Mouse (Mus musculus) R1 (cell line): Measurements from ENCODE around the gene Adamtsl5.

Experiments used
- DNase-seq: peaks from one replicate; pipeline ENCODE4 v3.0.0-alpha.2; 2018; ENCODE audit warnings: low read depth, low spot score

Gene Adamtsl5

DNA sequence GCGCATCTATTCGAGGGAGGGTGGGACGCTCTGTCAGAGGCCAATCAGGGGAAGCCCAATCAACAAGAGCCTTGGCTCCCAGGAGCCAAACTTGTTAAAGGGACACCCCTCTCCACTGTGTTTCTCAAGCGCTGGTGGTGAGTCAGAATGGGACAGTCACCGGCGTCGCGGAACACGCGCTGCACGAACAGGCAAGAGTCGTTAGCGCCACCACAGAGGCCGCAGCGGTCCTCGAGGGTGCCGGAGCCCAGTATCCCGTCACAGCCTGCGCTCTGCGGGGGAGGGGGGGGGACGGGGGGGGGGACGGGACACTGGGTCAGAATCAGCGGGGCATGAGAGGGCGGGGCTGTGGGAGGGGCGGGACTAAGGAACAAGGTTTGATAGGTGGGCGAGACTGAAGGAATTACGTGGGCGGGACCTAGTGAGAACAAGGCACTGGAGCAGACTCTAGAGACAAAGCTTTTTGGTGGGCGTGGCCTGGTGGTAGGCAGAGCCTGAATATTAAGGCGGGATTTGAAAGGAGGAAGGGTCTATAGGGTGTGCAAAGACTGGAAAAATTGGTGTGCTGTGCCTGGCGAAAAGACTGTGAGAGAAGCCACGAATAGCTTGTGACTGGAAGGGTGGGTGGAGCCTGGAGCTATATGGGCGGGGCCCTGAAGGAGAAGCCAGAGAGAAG, 5.3 kb downstream of the Adamtsl5 start:
- peak; percentile 98 for DNase-seq

- DNase-seq = no peak
These were observed 5.9 kb downstream of the Adamtsl5 start for GRCm38 (mm10) chr10:80342305-80342748.

DNA sequence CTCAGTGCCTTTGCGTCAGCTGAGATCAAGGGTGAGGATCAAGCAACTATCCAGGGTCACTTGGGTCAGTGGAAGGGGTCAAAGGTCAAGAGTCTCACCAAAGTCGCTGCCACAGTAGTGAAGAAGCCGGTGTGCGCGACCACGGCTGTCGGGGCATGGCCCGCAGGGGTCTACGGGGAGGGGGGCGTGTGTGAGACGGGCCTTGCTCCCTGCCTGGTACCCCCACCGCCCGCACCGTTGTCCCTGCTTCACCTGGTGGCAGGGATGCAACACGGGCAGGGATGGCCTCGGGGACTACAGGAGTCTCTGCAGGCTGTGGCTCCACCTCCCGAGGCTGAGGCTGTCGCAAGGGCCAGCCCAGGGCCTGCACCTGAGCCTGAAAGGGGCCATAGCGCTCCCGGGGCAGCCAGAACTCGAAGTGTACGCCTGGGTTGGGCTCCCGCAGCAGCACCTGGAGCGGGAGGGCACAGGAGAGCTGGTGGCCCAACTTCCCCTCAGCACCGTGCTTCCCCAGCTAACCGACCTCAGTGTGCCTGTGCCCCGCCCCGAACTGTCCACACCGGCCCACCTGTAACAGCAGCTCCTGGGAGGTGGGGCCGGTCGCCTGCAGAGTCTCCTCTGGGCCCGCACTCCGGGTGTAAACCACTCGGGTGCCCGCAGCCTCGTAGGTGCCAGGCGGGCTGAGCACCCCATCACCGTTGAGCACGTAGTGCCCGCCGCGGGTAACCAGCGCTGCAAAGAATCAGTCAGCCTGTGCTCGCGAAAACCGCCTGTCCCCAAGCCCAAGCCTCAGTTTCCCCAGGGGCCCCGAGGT, 6.5 kb downstream of the Adamtsl5 start:
- no peak for DNase-seq

DNA sequence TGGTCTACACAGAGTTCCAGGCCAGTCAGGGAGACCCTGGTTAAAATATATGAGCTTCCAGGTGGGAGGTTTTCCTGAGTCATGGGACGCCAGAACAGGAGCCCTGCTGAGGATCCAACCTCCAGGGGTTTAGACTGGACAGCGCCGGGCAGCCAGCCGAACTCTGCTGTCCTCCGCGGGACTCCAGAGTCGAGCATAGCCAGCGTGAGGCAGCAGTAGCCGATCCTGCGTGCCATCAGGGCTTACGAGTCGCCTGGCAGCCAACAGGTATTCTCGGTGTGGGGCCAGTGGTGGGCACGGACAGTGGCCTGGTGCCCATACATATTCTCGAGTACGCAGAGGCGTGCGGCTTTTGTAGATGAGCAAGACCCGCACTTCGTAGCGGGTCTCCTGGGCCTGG, 7.2 kb downstream of the Adamtsl5 start:
- no peak for DNase-seq

- peak; percentile 92 for DNase-seq
These were observed 8.1 kb downstream of the Adamtsl5 start for GRCm38 (mm10) chr10:80339941-80340750.

DNA sequence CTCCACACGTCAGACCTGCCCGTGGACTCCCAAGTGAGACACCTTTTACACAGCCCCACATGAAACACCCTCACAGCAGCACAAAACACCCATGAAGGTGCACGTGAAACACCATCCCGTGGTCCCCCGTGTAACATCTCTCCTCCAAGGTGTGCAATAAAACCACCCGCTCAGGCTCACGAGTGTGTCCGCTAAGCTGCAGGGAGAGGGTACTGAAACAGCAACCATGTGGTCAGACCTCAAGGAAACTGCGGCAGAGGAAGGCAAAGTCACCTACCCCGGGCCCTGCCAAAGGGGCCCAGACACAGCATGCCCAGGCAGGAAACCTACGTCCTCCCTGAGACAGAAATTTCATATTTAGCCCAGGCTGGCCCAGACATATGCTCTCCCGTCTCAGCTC, 11.9 kb downstream of the Adamtsl5 start:
- DNase-seq = no peak

- DNase-seq = no peak
These were observed 15.7 kb downstream of the Adamtsl5 start for GRCm38 (mm10) chr10:80332525-80332989.

DNA sequence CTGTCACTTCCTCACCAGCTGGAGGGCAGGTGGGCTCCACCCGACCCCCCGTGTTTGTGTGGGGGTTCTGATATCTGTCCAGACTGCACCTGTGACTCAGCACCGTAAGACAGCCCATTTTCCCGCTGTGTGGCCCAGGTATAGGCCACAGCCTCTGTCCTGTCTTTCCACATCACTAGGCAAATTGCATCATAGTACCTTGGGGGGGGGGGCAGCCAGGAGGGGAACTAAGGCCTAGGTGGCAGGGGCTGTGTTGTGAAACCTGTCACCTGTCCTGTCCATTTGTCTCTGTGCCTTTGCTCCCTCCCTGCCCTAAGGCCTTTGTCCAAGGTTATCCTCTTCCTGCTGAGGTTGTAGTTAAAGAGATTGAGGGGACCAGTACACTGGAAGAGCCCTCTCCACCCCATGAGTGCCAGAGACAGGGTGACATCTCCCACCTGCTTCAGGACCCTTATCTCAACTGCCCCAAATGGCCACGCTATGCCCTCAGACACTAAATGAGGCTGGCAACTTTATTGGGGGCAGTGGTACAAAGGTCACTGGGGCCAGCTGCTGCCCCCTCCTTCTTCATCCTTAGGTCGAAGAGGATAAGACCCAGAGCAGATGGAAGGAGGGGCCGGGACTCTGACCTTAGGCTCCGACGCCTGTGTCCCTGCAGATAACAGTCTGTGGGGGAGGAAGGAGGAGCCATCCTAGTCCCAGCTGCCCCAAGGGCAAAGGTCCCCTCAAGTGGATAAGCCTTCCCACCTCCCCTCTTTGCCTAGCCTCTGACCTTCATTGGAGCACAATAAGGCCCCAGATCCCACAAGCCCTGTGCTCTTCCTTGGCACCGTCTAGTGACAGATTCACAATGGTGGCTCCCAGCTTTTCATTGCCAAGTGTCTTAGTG, 16.3 kb downstream of the Adamtsl5 start:
- no peak for DNase-seq

GRCm38 (mm10) chr10:80330888-80331287, 17.3 kb downstream of the Adamtsl5 start:
- no peak for DNase-seq

- DNase-seq = no peak
These were observed 18.1 kb downstream of the Adamtsl5 start for GRCm38 (mm10) chr10:80330084-80330483.

GRCm38 (mm10) chr10:80329273-80330081, 18.7 kb downstream of the Adamtsl5 start, which contains the start of the genes Pcsk4 and Reep6:
Pcsk4 (minus strand) TSS chr10:80329498.
Reep6 (plus strand) TSS chr10:80329953.
- DNase-seq = peak; percentile 100

DNA sequence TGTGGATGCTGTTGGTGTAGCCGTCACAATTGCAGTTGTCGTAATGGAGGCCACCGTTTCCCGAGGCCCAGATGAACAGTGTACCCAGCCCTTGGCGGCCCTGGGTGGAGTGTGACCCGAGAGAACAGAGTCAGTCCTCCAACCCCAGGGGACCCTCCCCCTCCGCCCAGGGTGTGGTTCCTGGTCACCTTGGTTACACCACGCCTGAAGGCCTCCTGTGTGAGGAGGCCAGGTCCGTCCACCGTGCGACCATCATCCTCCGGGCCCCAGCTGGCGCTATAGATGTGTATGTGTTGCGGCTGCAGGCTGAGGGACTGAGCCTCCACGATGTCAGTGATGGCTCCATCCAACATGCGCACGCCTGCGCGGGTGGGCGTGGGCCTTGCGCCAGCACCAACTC, 23.2 kb downstream of the Adamtsl5 start:
- DNase-seq = no peak

- no peak for DNase-seq
These were observed 23.8 kb downstream of the Adamtsl5 start for GRCm38 (mm10) chr10:80324120-80325037.

- peak; percentile 66 for DNase-seq
These were observed 24.7 kb downstream of the Adamtsl5 start for GRCm38 (mm10) chr10:80323261-80324119.

DNA sequence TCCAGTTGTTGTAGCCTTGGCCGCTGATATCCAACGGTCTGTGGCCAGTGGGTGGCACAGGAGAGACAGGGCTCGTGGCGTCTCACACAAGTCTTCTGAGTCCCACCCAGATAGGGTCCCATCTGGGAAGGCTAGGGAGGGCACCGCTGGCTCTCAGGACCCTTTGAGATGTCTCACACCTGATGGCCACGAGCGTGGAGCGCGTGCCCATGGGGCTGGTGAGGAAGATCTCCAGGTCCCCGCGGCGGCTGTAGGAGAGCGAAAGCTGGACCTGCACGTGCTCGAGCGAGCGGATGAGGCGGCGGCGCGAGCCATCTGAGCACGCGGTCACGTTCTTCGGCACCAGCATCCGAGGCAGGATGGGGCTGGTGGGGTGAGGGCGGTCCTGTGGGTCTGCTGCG, 25.4 kb downstream of the Adamtsl5 start:
- DNase-seq = no peak

GRCm38 (mm10) chr10:80321670-80322581, 26.3 kb downstream of the Adamtsl5 start:
- DNase-seq = no peak
